Mouse (Mus musculus) spleen, adult 2 months (tissue): Measurements from ENCODE around the gene Pimreg.

ENCODE experiments used
- CTCF ChIP-seq: fragments of 200-500 bp; IDR thresholded peaks from 2 replicates; pipeline ENCODE4 v1.5.1; 2011; ENCODE audit warnings: mild to moderate bottlenecking, inconsistent platforms; ENCODE audit not compliant: insufficient read depth, insufficient read length, insufficient replicate concordance; ENCODE audit errors: extremely low read depth
- POLR2A ChIP-seq: fragments of 200-500 bp; IDR thresholded peaks from 2 replicates; pipeline ENCODE4 v1.6.1; 2011; ENCODE audit warnings: low read depth, low read length, inconsistent platforms

DNA sequence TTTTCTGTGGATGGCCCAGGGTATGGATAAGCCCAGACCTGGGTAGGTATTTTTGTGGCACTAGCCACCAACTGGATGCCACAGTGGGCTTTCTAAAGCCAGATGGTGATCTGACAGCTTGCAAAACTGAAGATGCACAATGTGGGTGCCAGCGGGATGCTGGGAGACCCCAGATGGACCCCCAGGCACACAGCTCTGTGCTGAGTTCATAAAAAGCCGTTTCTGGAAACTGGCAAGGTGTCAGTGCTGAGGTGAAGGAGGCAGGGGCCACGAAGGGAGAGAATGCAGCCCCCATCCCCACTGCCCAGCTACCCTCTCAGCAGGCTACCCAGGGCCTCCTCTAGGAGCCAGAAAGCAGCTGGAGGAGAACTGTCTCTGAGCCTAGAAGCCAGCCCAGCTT is 15.3 kb downstream of the Pimreg start:
- TF ChIP-seq CTCF (no peak), POLR2A (no peak)
